Mouse (Mus musculus): ENCODE measurements around the gene Timm10. TPM values are rescaled to one million over a fixed set of nuclear protein-coding genes. Genes with fewer than 3 reads are reported as not detected.

Timm10 gene
- total RNA-seq (2014; fragmentation: Nextera tagmentation) (13.5 and 21.0 TPM in 2 replicates), total RNA-seq (2017) (51.5 and 54.9 TPM in 2 replicates), polyA plus RNA-seq (2012) (13.3 and 19.5 TPM in 2 replicates)

- TF ChIP-seq GATA2 (IDR thresholded peaks at IDR 0.05; ENCODE audit: borderline replicate concordance, low read depth, low read length) (no peak), CTCF (IDR thresholded peaks at IDR 0.05; ENCODE audit: low read depth, low read length) (no peak), TAL1 (conservative IDR thresholded peaks at IDR 0.05; ENCODE audit: low read depth, low read length) (no peak), POLR2AphosphoS5 (IDR thresholded peaks at IDR 0.05; ENCODE audit: insufficient replicate concordance, low read depth, low read length) (no peak), GATA1 (IDR thresholded peaks at IDR 0.05; ENCODE audit: borderline replicate concordance, low read length) (no peak)
- ATAC-seq (ENCODE audit: extremely low read depth, insufficient number of reproducible peaks, low FRiP score, poor library complexity, severe bottlenecking), result peak; percentile 95
- H3K4me1 ChIP-seq (ENCODE audit: insufficient read depth, low read depth, low read length), result peaks cover 47% of the 10 kb centered on the region
These were observed at the start of gene Timm10 for GRCm38 (mm10) chr2:84826488-84827282. TSS of gene Timm10 (plus strand) at chr2:84826997.

DNA sequence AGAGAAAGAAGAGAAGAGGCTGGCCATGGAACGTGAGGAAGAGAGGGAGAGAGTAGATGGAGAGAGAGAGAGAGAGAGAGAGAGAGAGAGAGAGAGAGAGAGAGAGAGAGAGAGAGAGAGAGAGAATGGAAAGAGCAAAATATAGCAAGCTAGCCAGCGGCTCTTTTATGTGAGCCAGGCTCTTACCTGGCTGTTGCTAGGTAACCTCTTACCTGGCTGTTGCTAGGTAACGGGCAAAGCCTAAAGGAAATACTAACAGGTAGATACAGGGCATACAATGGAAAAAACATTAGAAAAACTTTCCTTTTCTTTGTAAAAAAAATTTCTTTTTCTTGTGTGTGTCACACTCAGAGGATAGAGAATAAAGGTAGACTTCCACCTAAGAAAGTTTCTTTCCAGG, 49.1 kb upstream of the Timm10 start:
- no peaks in the 10 kb centered on the region for H3K36me3 ChIP-seq (replicated peaks)
- H3K27me3 ChIP-seq (ENCODE audit: insufficient read depth, low read length), result peaks cover 50% of the 10 kb centered on the region
- TF ChIP-seq GATA2 (IDR thresholded peaks at IDR 0.05; ENCODE audit: borderline replicate concordance, low read depth, low read length) (no peak), CTCF (IDR thresholded peaks at IDR 0.05; ENCODE audit: low read depth, low read length) (no peak), GATA1 (IDR thresholded peaks at IDR 0.05; ENCODE audit: borderline replicate concordance, low read length) (no peak), TAL1 (conservative IDR thresholded peaks at IDR 0.05; ENCODE audit: low read depth, low read length) (no peak), POLR2AphosphoS5 (IDR thresholded peaks at IDR 0.05; ENCODE audit: insufficient replicate concordance, low read depth, low read length) (no peak)
- ATAC-seq (ENCODE audit: extremely low read depth, insufficient number of reproducible peaks, low FRiP score, poor library complexity, severe bottlenecking), result no peak
- H3K4me1 ChIP-seq (ENCODE audit: insufficient read depth, low read depth, low read length), result no peaks in the 10 kb centered on the region
- no peak for DNase-seq (ENCODE audit: low spot score)
- no peaks in the 10 kb centered on the region for H3K9me3 ChIP-seq (replicated peaks)
- H3K4me3 ChIP-seq (ENCODE audit: low read depth, low read length), result no peak overlapping the region

More at GRCm38 (mm10) chr2:84826488-84827282, at the start of gene Timm10:
- DNase-seq (ENCODE audit: low spot score), result peak; percentile 85
- no peaks in the 10 kb centered on the region for H3K9me3 ChIP-seq (replicated peaks)
- peaks cover 13% of the 10 kb centered on the region for H3K27me3 ChIP-seq (ENCODE audit: insufficient read depth, low read length)
- peaks cover 33% of the 10 kb centered on the region for H3K36me3 ChIP-seq (replicated peaks)
- peak within 1 kb of the TSS; percentile 80 for H3K4me3 ChIP-seq (ENCODE audit: low read depth, low read length)

GRCm38 (mm10) chr2:84779210-84779609, 47.6 kb upstream of the Timm10 start:
- Histone ChIP-seq H3K9me3 (replicated peaks) (no peaks in the 10 kb centered on the region), H3K27me3 (ENCODE audit: insufficient read depth, low read length) (peaks cover 35% of the 10 kb centered on the region), H3K36me3 (replicated peaks) (no peaks in the 10 kb centered on the region), H3K4me1 (ENCODE audit: insufficient read depth, low read depth, low read length) (no peaks in the 10 kb centered on the region), H3K4me3 (ENCODE audit: low read depth, low read length) (no peak overlapping the region)
- DNase-seq (ENCODE audit: low spot score) (no peak), ATAC-seq (ENCODE audit: extremely low read depth, insufficient number of reproducible peaks, low FRiP score, poor library complexity, severe bottlenecking) (no peak)
- TF ChIP-seq POLR2AphosphoS5 (IDR thresholded peaks at IDR 0.05; ENCODE audit: insufficient replicate concordance, low read depth, low read length) (no peak), CTCF (IDR thresholded peaks at IDR 0.05; ENCODE audit: low read depth, low read length) (no peak), TAL1 (conservative IDR thresholded peaks at IDR 0.05; ENCODE audit: low read depth, low read length) (no peak), GATA1 (IDR thresholded peaks at IDR 0.05; ENCODE audit: borderline replicate concordance, low read length) (no peak), GATA2 (IDR thresholded peaks at IDR 0.05; ENCODE audit: borderline replicate concordance, low read depth, low read length) (no peak)

DNA sequence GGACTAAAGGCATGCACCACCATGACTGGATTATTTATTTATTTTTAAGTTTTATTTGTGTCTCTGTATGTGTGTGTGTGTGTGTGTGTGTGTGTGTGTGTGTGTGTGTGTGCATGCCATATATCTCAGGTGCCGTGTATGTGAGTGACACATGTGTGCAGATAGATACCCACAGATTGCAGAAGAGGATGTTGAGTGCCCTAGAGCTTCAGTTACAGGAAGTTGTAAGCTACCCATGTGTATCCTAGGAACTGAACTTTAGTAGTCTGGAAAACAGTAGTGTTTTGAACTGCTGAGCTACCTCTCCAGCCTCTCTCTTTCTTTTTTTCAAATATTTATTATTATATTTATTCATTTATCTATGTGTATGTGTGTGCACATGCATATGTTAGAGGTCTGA, 43.5 kb upstream of the Timm10 start:
- Histone ChIP-seq H3K4me3 (ENCODE audit: low read depth, low read length) (no peak overlapping the region), H3K4me1 (ENCODE audit: insufficient read depth, low read depth, low read length) (no peaks in the 10 kb centered on the region), H3K9me3 (replicated peaks) (no peaks in the 10 kb centered on the region), H3K27me3 (ENCODE audit: insufficient read depth, low read length) (peaks cover 16% of the 10 kb centered on the region), H3K36me3 (replicated peaks) (no peaks in the 10 kb centered on the region)
- TF ChIP-seq GATA1 (IDR thresholded peaks at IDR 0.05; ENCODE audit: borderline replicate concordance, low read length) (no peak), TAL1 (conservative IDR thresholded peaks at IDR 0.05; ENCODE audit: low read depth, low read length) (no peak), GATA2 (IDR thresholded peaks at IDR 0.05; ENCODE audit: borderline replicate concordance, low read depth, low read length) (no peak), CTCF (IDR thresholded peaks at IDR 0.05; ENCODE audit: low read depth, low read length) (no peak), POLR2AphosphoS5 (IDR thresholded peaks at IDR 0.05; ENCODE audit: insufficient replicate concordance, low read depth, low read length) (no peak)
- ATAC-seq (ENCODE audit: extremely low read depth, insufficient number of reproducible peaks, low FRiP score, poor library complexity, severe bottlenecking) (no peak), DNase-seq (ENCODE audit: low spot score) (no peak)

- no peak for TF ChIP-seq GATA1 (IDR thresholded peaks at IDR 0.05; ENCODE audit: borderline replicate concordance, low read length)
- no peak for TF ChIP-seq TAL1 (conservative IDR thresholded peaks at IDR 0.05; ENCODE audit: low read depth, low read length)
- no peak for TF ChIP-seq GATA2 (IDR thresholded peaks at IDR 0.05; ENCODE audit: borderline replicate concordance, low read depth, low read length)
- no peak for TF ChIP-seq POLR2AphosphoS5 (IDR thresholded peaks at IDR 0.05; ENCODE audit: insufficient replicate concordance, low read depth, low read length)
- no peak for TF ChIP-seq CTCF (IDR thresholded peaks at IDR 0.05; ENCODE audit: low read depth, low read length)
- Histone ChIP-seq H3K27me3 (ENCODE audit: insufficient read depth, low read length) (peaks cover 9% of the 10 kb centered on the region), H3K4me3 (ENCODE audit: low read depth, low read length) (no peak overlapping the region), H3K36me3 (replicated peaks) (no peaks in the 10 kb centered on the region), H3K4me1 (ENCODE audit: insufficient read depth, low read depth, low read length) (no peaks in the 10 kb centered on the region), H3K9me3 (replicated peaks) (no peaks in the 10 kb centered on the region)
- ATAC-seq (ENCODE audit: extremely low read depth, insufficient number of reproducible peaks, low FRiP score, poor library complexity, severe bottlenecking), result no peak
- DNase-seq (ENCODE audit: low spot score), result no peak
These were observed 42.8 kb upstream of the Timm10 start for GRCm38 (mm10) chr2:84783840-84784566.

- no peak for DNase-seq (ENCODE audit: low spot score)
- H3K4me3 ChIP-seq (ENCODE audit: low read depth, low read length), result no peak overlapping the region
- TF ChIP-seq TAL1 (conservative IDR thresholded peaks at IDR 0.05; ENCODE audit: low read depth, low read length) (no peak), GATA2 (IDR thresholded peaks at IDR 0.05; ENCODE audit: borderline replicate concordance, low read depth, low read length) (no peak)
- peaks cover 3% of the 10 kb centered on the region for H3K4me1 ChIP-seq (ENCODE audit: insufficient read depth, low read depth, low read length)
- no peak for ATAC-seq (ENCODE audit: extremely low read depth, insufficient number of reproducible peaks, low FRiP score, poor library complexity, severe bottlenecking)
- no peaks in the 10 kb centered on the region for H3K9me3 ChIP-seq (replicated peaks)
- no peaks in the 10 kb centered on the region for H3K36me3 ChIP-seq (replicated peaks)
- H3K27me3 ChIP-seq (ENCODE audit: insufficient read depth, low read length), result peaks cover 11% of the 10 kb centered on the region; the same call in 1 of the 2 replicates
These were observed 38.5 kb upstream of the Timm10 start for GRCm38 (mm10) chr2:84788316-84788715.

Data from G1E (cell line).